Mouse (Mus musculus) CH12F3 (cell line): ENCODE results near the gene Junb.

Experiments
- in situ Hi-C: fragments of 300-500 bp; cut with MboI; formaldehyde crosslinking; loops from 2 replicates; pipeline ENCODE4 v1.14.3; 2020; ENCODE audit warnings: low sequenced_read_pairs

Junb gene

GRCm38 (mm10) chr8:84973803-84974542, 4.5 kb downstream of the Junb start:
- in situ Hi-C loops, result no loop called here

GRCm38 (mm10) chr8:84973079-84973478, 5.4 kb downstream of the Junb start:
- in situ Hi-C loops, result no loop called here

- in situ Hi-C loops, result no loop called here
Measured at GRCm38 (mm10) chr8:84970913-84971312, 7.6 kb downstream of the Junb start.

GRCm38 (mm10) chr8:84970135-84970790, 8.3 kb downstream of the Junb start:
- in situ Hi-C loops, result no loop called here

GRCm38 (mm10) chr8:84969241-84970134, 9.0 kb downstream of the Junb start, which contains the start of the genes Gm49661, Prdx2 and Rnaseh2a:
Gm49661 (minus strand) TSS chr8:84969433.
Prdx2 (plus strand) TSS chr8:84969587.
Rnaseh2a (minus strand) TSS chr8:84969767.
- in situ Hi-C loops, result no loop called here

GRCm38 (mm10) chr8:84968650-84969049, 9.9 kb downstream of the Junb start:
- in situ Hi-C loops, result no loop called here

- in situ Hi-C loops, result no loop called here
Measured at GRCm38 (mm10) chr8:84967532-84968304, 10.8 kb downstream of the Junb start.

- in situ Hi-C loops, result no loop called here
Measured at GRCm38 (mm10) chr8:84966603-84967002, 11.9 kb downstream of the Junb start.

- in situ Hi-C loops, result no loop called here
Measured at GRCm38 (mm10) chr8:84965731-84966291, 12.7 kb downstream of the Junb start.

GRCm38 (mm10) chr8:84963952-84964351, 14.6 kb downstream of the Junb start:
- in situ Hi-C loops, result no loop called here

GRCm38 (mm10) chr8:84959811-84960210, 18.7 kb downstream of the Junb start:
- in situ Hi-C loops, result no loop called here

- in situ Hi-C loops, result no loop called here
Measured at GRCm38 (mm10) chr8:84956768-84957167, 21.8 kb downstream of the Junb start.

- in situ Hi-C loops, result no loop called here
Measured at GRCm38 (mm10) chr8:84952612-84953255, 25.8 kb downstream of the Junb start.

- in situ Hi-C loops, result no loop called here
Measured at GRCm38 (mm10) chr8:84949753-84950152, 28.8 kb downstream of the Junb start.

GRCm38 (mm10) chr8:84947241-84947545, 31.3 kb downstream of the Junb start:
- in situ Hi-C loops, result no loop called here

- in situ Hi-C loops, result no loop called here
Measured at GRCm38 (mm10) chr8:84946528-84947240, 31.8 kb downstream of the Junb start, which contains the start of gene Rtbdn. Rtbdn (plus strand) TSS chr8:84946991.

GRCm38 (mm10) chr8:84945633-84946527, 32.6 kb downstream of the Junb start:
- in situ Hi-C loops, result no loop called here

GRCm38 (mm10) chr8:84945235-84945632, 33.3 kb downstream of the Junb start:
- in situ Hi-C loops, result no loop called here
